Mouse (Mus musculus) kidney, postnatal 0 days (tissue): ENCODE results near the gene Mdga2. TPM values are rescaled to one million over a fixed set of nuclear protein-coding genes. Genes with fewer than 3 reads are reported as not detected.

Experiments
- ATAC-seq: fragments of 200-750 bp; cut with Nextera tagmentation; replicated peaks from 2 replicates; pipeline ENCODE4 v1.8.0; 2017; ENCODE audit warnings: low read depth, moderate number of reproducible peaks, moderate TSS enrichment, moderate library complexity; ENCODE audit not compliant: low FRiP score
- DNase-seq: peaks from one replicate; pipeline ENCODE4 v3.0.0-alpha.2; 2016; ENCODE audit warnings: low spot score
- H3K27ac ChIP-seq: fragments of 300-500 bp; sonication (generic); 2 replicates; pipeline ENCODE4 v1.5.1; 2014; ENCODE audit warnings: mild to moderate bottlenecking
- H3K27me3 ChIP-seq: fragments of 300-500 bp; sonication (generic); 2 replicates; pipeline ENCODE4 v1.6.1; 2014; ENCODE audit warnings: low read length, mixed read lengths; ENCODE audit not compliant: insufficient read depth
- H3K36me3 ChIP-seq: fragments of 300-500 bp; sonication (generic); 2 replicates; pipeline ENCODE4 v1.6.1; 2014; ENCODE audit warnings: low read length, mixed read lengths; ENCODE audit not compliant: insufficient read depth
- H3K4me1 ChIP-seq: fragments of 300-500 bp; sonication (generic); replicated peaks from 2 replicates; pipeline ENCODE4 v1.6.1; 2014; ENCODE audit warnings: antibody characterized with exemption, low read length, mixed read lengths; ENCODE audit not compliant: insufficient read depth
- H3K4me2 ChIP-seq: fragments of 300-500 bp; sonication (generic); 2 replicates; pipeline ENCODE4 v1.6.1; 2014; ENCODE audit warnings: mild to moderate bottlenecking, low read length, moderate library complexity, mixed read lengths
- H3K4me3 ChIP-seq: fragments of 300-500 bp; sonication (generic); replicated peaks from 2 replicates; pipeline ENCODE4 v1.5.1; 2014; ENCODE audit warnings: low read depth, low read length
- H3K9ac ChIP-seq: fragments of 300-500 bp; sonication (generic); 2 replicates; pipeline ENCODE4 v1.6.1; 2014; ENCODE audit warnings: low read depth, low read length
- H3K9me3 ChIP-seq: fragments of 300-500 bp; sonication (generic); replicated peaks from 2 replicates; pipeline ENCODE4 v1.6.1; 2016; ENCODE audit warnings: low read length, inconsistent platforms, mixed read lengths
- CTCF ChIP-seq: IDR thresholded peaks from 2 replicates; pipeline ENCODE4 v1.5.1; 2016; ENCODE audit warnings: antibody characterized with exemption, low read depth, mild to moderate bottlenecking, moderate library complexity
- WGBS: fragments of 180-500 bp; shearing (Covaris S2); extraction: QIAGEN DNeasy Blood & Tissue Kit; methylation state at CpG from one replicate; pipeline ENCODE4 v1.1.7; 2014; 5-methylcytosine and 5-hydroxymethylcytosine counted together
- polyA plus RNA-seq: library from polyadenylated mRNA; unstranded; fragments of >200 nt; fragmentation: Nextera tagmentation; extraction: Ambion mirVana; gene quantifications from 2 replicates; pipeline ENCODE4 v1.2.1, GENCODE M21; 2015

Mdga2 gene
- polyA plus RNA-seq, 1 experiment from 2014 or later, result 1.3 TPM

DNA sequence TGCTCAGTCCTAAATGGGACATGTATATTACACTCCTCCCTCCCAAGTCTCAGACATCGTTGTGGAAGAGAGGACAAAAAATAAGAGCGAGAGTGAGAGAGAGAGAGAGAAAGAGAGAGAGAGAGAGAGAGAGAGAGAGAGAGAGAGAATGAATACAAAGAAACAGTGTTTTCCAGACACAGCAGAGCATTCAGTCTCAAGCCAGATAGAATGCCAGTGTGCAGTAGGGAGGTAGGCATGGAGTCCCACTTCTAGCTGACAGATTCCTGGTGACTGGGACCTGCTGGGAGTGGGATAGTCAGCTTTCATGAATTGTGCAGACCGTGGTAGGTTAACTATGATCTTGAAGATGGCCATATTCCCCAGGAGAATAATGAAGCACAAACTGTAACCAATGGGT, 542.8 kb downstream of the Mdga2 start:
- no peaks in the 10 kb centered on the region for H3K27me3 ChIP-seq
- ATAC-seq, result no peak
- H3K4me1 ChIP-seq, result no peaks in the 10 kb centered on the region
- no peak for DNase-seq
- H3K9ac ChIP-seq, result no peak overlapping the region
- H3K36me3 ChIP-seq, result no peaks in the 10 kb centered on the region
- 80% methylated on average over 3 of the region's 3 CpGs for WGBS
- no peaks in the 10 kb centered on the region for H3K9me3 ChIP-seq
- no peak overlapping the region for H3K4me3 ChIP-seq
- H3K27ac ChIP-seq, result no peak overlapping the region
- H3K4me2 ChIP-seq, result no peak overlapping the region
- no peak for TF ChIP-seq CTCF

- TF ChIP-seq CTCF, result no peak
- H3K27ac ChIP-seq, result no peak overlapping the region
- no peak overlapping the region for H3K4me2 ChIP-seq
- H3K9ac ChIP-seq, result no peak overlapping the region
- H3K36me3 ChIP-seq, result no peaks in the 10 kb centered on the region
- H3K4me1 ChIP-seq, result no peaks in the 10 kb centered on the region
- WGBS, result 50% methylated on average over 12 of the region's 12 CpGs
- no peak overlapping the region for H3K4me3 ChIP-seq
- DNase-seq (peak; percentile 9), ATAC-seq (0 out of 2 replicates have a peak, but pooled peaks have one; percentile 33)
- no peaks in the 10 kb centered on the region for H3K9me3 ChIP-seq
- H3K27me3 ChIP-seq, result no peaks in the 10 kb centered on the region
Measured at GRCm38 (mm10) chr12:66648605-66649552, 573.5 kb downstream of the Mdga2 start.

DNA sequence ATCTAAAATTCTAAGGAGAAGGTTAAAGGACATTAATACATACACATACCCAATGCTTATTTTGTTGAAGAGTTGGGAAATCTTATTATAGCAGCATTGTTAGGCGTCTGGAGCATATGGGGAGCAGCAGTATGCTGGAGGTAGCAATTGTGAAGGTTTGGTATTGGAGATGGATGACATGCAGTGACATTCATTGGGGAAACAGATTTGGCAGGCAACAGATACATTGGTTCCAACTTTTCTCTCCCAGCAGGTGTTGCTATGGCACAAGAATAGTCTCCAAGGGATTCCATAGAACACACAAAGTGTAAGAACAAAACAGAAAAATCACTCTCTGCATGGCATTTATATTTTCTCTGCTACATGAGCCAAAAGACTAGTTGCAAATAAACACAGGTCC, 581.9 kb downstream of the Mdga2 start:
- WGBS, result 62% methylated on average over 1 of the region's 1 CpGs
- DNase-seq, result no peak
- Histone ChIP-seq H3K4me2 (no peak overlapping the region), H3K36me3 (no peaks in the 10 kb centered on the region), H3K27me3 (no peaks in the 10 kb centered on the region), H3K4me1 (no peaks in the 10 kb centered on the region), H3K9ac (no peak overlapping the region), H3K4me3 (no peak overlapping the region), H3K27ac (no peak overlapping the region), H3K9me3 (no peaks in the 10 kb centered on the region)
- ATAC-seq, result no peak
- TF ChIP-seq CTCF, result no peak

DNA sequence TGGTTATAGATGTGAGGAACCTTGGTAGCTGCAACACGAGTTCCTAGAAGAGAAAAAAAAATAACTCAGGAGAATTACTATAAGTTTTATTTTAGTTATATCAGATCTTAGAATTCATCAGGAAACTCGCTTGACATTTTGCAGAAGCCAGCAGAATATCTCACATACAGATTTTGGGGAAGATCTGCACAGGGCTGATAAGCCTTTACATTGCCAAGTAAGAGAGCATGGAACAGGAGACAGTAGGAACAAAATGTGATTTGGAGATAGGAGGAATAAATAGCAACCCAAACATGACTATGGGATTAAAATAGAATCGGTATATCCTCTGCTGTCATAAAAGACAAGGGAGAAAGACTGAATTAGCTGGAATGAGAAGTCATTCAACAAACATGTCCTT, 602.4 kb downstream of the Mdga2 start:
- ATAC-seq (no peak), DNase-seq (no peak)
- Histone ChIP-seq H3K36me3 (no peaks in the 10 kb centered on the region), H3K9ac (no peak overlapping the region), H3K9me3 (no peaks in the 10 kb centered on the region), H3K27me3 (no peaks in the 10 kb centered on the region), H3K4me3 (no peak overlapping the region), H3K27ac (no peak overlapping the region), H3K4me2 (no peak overlapping the region), H3K4me1 (no peaks in the 10 kb centered on the region)
- 71% methylated on average over 3 of the region's 3 CpGs for WGBS
- no peak for TF ChIP-seq CTCF

DNA sequence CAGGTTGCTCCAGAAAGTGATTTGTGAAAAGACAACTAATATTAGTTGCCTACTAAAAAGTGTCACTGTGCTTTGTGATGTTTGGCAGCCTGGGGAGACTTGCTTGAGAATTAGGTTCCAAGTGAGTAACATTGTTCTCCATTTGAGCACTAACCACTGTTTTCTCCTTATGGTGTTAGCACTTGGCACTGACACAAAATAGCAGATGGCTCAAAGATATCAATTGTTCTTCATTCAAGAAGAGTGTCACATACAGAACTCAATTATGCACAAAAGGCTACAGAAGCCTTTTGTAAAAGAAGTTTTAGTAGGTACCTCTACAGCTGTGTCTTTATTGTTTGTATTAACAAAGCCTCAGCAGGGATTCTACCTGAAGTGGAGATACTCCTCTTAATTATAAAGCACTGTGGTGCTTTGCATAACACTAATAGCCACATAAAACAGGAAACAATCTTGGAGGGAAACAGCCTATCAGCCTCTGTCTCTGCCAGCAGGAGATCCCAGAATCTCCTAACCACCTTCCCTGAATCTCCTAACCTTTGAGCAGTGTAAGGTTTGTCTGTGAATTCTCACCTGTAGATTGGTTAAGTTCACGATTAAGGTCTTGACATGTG, 630.6 kb downstream of the Mdga2 start:
- 39% methylated on average over 1 of the region's 1 CpGs for WGBS
- Histone ChIP-seq H3K4me2 (no peak overlapping the region), H3K27me3 (no peaks in the 10 kb centered on the region)

DNA sequence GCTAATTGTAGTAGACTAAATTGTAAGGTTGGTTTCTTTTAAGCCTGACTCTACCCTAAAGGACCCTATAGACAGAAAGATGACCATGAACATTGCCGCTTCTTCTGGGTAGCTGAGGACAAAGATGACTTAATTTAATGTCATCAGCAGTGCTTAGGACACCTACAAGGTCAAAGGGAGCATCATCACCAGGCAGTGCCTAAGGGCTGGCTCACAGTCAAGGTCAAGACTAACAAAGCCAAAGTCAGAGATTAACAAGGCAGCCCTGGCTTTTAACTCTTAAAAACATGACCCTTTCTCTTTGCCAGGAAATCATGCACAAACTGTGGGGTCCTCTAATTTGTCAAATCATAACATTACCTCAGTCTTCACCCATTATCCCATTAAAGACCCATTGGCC, 657.0 kb downstream of the Mdga2 start:
- no peaks in the 10 kb centered on the region for H3K9me3 ChIP-seq
- 90% methylated on average over 1 of the region's 1 CpGs for WGBS
- DNase-seq, result no peak

More for the DNA sequence above, 630.6 kb downstream of the Mdga2 start:
- ATAC-seq, result no peak
- H3K36me3 ChIP-seq, result no peaks in the 10 kb centered on the region
- H3K4me1 ChIP-seq, result no peaks in the 10 kb centered on the region
- no peak overlapping the region for H3K9ac ChIP-seq
- no peak for DNase-seq
- H3K27ac ChIP-seq, result no peak overlapping the region
- TF ChIP-seq CTCF, result no peak
- no peak overlapping the region for H3K4me3 ChIP-seq
- no peaks in the 10 kb centered on the region for H3K9me3 ChIP-seq

More for the DNA sequence above, 657.0 kb downstream of the Mdga2 start:
- TF ChIP-seq CTCF, result no peak
- H3K4me1 ChIP-seq, result no peaks in the 10 kb centered on the region
- no peak overlapping the region for H3K4me2 ChIP-seq
- no peak for ATAC-seq
- H3K27ac ChIP-seq, result no peak overlapping the region
- H3K36me3 ChIP-seq, result no peaks in the 10 kb centered on the region
- H3K27me3 ChIP-seq, result no peaks in the 10 kb centered on the region
- no peak overlapping the region for H3K9ac ChIP-seq
- no peak overlapping the region for H3K4me3 ChIP-seq
